Mouse (Mus musculus) liver, postnatal 0 days (tissue): ENCODE measurements around the gene Tctn3.

Experiments used
- CTCF ChIP-seq: sonication (generic); IDR thresholded peaks from 2 replicates; pipeline ENCODE4 v1.5.1; 2016; ENCODE audit warnings: antibody characterized with exemption, low read depth
- EP300 ChIP-seq: IDR thresholded peaks from 2 replicates; pipeline ENCODE4 v1.6.1; 2016; ENCODE audit warnings: antibody characterized with exemption, low read depth, mild to moderate bottlenecking

DNA sequence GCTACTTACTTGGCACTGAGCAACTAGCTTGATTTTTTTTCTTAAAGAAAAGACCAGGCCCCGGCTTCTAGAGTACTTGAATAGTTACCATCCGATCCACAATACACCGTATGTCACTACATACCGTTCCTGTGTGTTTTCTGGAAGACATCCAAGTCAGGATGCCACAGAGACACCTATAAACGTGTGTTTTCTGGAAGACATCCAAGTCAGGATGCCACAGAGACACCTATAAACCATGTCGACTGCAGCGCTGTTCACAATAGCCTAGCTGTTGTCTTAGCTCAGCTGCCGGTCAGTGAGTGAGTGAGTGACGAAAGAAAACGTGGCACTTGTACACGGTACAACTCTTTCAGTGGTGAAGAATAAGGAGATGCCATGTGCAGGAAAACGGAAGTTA is 13.9 kb upstream of the Tctn3 start:
- TF ChIP-seq CTCF, result no peak
- no peak for TF ChIP-seq EP300
